Mouse (Mus musculus) ES-E14 (cell line): ENCODE measurements around the gene Ypel2.

Experiments used
- CHD2 ChIP-seq: IDR thresholded peaks from 2 replicates; pipeline ENCODE4 v1.6.1; 2014; ENCODE audit warnings: mild to moderate bottlenecking, low read depth, low read length, inconsistent platforms
- HCFC1 ChIP-seq: IDR thresholded peaks from 2 replicates; pipeline ENCODE4 v1.6.1; 2012; ENCODE audit warnings: low read length, inconsistent platforms, borderline replicate concordance; ENCODE audit not compliant: insufficient read depth
- MAFK ChIP-seq: IDR thresholded peaks from 2 replicates; pipeline ENCODE4 v1.6.1; 2014; ENCODE audit warnings: mild to moderate bottlenecking, low read depth, low read length, inconsistent platforms; ENCODE audit not compliant: insufficient read depth
- ZC3H11A ChIP-seq: IDR thresholded peaks from 2 replicates; pipeline ENCODE4 v1.6.1; 2012; ENCODE audit warnings: low read depth, mild to moderate bottlenecking, inconsistent platforms, low read length, borderline replicate concordance
- ZNF384 ChIP-seq: IDR thresholded peaks from 2 replicates; pipeline ENCODE4 v1.6.1; 2012; ENCODE audit warnings: low read depth, low read length, inconsistent platforms

DNA sequence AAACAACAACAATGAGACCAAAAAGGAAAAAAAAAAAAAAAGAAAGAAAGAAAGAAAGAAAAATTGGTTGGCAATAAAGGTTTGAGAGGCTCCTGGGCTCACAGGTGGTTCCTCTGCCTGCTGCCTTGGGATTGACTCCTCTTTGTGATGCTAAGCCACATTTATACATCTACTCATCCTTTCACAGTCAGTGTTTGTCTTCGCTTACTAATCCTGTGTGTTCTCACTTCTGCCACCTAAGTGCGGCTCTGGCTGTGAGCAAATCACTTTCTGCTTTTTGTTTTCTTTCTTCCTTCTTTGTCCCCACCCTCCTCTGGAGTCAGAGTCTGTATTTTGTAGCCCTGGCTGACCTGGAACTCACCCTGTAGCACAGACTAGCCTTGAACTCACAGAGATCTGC, 2.8 kb upstream of the Ypel2 start:
- TF ChIP-seq HCFC1 (no peak), CHD2 (no peak), MAFK (no peak), ZC3H11A (no peak), ZNF384 (no peak)
